ENCODE assay signal across 9 mouse cellular contexts in the genomic region with DNA sequence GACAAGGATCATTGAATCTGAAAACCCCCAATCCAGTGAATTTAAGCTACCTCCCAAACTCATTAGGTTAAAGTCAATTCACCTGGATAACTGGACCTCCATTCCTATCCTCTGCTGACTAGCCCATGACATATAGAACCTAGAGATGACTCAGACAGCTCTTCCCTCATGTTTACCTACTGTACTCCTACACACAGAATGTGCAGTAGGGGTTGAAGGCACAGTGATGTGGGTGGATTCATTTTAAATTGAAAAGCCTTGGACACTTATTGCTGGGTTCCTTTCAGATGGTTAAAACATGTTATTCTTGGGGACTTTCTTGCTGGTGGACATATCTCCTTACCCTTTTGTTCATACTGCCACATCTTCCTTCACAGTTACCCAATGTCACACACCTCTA.
"Had no signal": no experiment of that assay in that cellular context is flagged by ENCODE, and none has a peak within 500 bp of the region (broad histone marks: within the 10 kb centered on the region; RNA-seq: fewer than 3 reads in every experiment).

No protein-coding gene starts in this region.

- DNase-seq: lung, adult 18-20 months; lung, embryonic 14.5 days; lung, postnatal 10 days; right cerebral cortex, postnatal 14 days; thymus, adult 18-20 months; thymus, postnatal 14 days; thymus, postnatal 36 days had no signal

- ATAC-seq: midbrain, embryonic 13.5 days; midbrain, embryonic 15.5 days had no signal
